Mouse (Mus musculus) gastrocnemius, postnatal 10 days (tissue): ENCODE measurements at regions not wholly inside any gene's neighbourhood (a gene's known extent, or its start where the extent isn't known, plus 50 kb on each side); places are given as distances from the start of the nearest gene placed in this dataset.

Experiments used
- DNase-seq: peaks from one replicate; pipeline ENCODE4 v3.0.0; 2021; ENCODE audit warnings: mixed read lengths

DNA sequence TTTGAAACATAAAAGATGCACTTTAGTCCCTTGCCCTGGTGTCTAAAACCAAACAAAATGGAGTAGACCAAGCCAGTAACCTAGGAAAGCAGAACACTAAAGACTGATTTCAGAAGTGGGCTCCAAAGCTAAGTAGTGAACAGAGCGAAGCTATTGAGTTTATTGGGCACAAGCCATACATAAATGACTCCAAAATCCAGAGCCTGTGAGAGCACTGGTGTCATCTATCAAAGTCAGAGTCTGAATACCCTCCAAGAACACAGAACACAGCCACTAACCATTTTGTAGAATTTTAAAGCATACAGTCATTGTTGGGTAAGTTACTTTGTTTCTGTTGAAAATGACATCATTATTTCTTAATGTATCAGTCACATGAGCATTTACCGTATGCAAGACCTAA, 175.0 kb upstream of the Lrig3 start:
- no peak for DNase-seq

DNA sequence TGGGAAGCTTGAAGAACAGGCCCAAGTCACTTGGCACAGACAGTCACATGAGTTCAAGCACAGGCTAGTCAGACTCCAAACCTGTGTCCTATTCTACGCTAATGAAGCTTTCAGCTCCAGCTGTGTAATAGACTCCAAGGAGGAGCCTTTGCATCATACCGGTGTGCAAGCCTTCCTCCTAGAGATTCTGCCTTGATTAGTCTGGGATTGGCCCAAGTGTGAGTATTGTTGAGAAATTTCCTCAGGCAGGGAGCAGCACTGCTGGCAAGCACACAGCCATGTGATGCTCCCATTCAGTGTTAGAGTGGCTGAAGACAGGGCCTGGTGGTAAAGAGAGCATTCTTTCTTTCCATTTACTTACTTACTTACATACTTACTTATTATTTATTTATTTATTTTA, 171.5 kb upstream of the Lrig3 start:
- DNase-seq = no peak

DNA sequence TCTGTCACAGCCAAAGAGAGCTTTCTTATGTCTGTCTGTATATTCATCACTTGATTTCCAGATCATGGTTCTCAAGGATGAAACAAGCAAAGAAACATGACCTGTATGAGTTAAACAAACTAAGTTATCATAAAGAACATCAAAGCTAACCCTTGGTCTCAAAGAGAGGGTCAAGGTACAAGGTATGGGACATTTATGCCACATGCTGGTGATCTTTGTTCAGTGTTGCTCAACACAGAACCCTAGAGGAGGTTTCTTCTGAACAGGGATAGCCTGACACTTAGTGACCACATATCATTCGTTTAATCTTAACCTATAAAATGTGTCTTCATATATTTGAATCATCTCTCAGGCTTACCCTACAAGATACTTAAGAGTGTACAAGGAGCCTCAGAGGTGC, 170.6 kb upstream of the Lrig3 start:
- DNase-seq = no peak

GRCm38 (mm10) chr10:125798678-125799077, 167.3 kb upstream of the Lrig3 start:
- DNase-seq = no peak

GRCm38 (mm10) chr10:125800572-125801114, 165.3 kb upstream of the Lrig3 start:
- DNase-seq = no peak

- no peak for DNase-seq
Observed at GRCm38 (mm10) chr10:125801450-125801849, 164.5 kb upstream of the Lrig3 start.

- no peak for DNase-seq
Observed at GRCm38 (mm10) chr10:125802923-125803583, 162.9 kb upstream of the Lrig3 start.

- no peak for DNase-seq
Observed at GRCm38 (mm10) chr10:125809763-125810361, 156.1 kb upstream of the Lrig3 start.

DNA sequence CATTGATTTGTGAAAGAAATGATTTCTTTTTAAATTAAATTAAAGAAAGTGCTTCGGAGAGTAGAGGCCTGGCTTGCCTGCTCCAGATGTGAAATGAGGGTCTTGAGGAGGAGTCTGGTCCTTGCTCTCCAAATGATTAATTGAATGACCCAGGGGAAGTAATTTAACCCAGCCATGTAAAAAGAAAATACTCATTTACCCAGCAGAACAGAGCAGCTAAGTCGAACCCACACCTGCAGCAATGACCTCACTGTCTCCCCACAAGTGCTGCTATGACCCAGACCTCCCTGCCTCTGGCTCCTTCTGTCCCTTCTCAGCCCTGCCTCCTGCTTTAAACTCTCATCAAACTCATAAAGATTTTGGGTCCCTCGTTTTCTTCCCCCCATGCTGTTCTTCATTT, 155.4 kb upstream of the Lrig3 start:
- no peak for DNase-seq

DNA sequence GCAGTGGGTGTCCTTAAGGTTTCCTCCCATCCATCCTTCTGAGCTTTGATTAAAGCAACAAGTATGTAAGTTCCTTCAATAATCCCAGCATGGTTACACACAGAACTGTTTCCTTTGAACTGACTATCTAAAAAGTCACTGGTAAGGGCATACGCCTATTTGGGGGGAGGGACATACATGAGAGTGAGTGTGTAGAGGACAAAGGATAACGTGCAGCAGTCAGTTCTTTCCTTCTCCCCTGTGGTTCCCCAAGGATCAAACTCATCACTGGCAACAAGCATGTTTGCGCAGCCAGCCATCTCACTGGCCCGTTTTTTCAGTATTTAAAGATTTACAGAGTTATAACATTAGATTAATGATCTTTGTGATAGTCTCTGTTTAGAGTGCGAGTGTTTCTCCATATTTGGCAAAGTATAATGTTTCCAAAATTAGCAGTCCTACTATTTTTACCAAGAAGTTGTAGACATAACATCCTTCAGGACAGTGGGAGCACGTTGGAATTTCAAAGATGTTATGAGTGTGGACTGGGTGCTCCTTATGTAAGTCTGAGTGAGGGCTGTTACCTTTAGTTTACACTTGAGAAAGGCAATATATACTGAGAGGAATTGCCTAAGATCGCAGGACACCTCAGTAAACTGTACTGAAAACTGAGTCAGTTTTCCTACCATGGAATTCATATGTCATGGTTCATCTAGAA, 151.6 kb upstream of the Lrig3 start:
- no peak for DNase-seq

DNA sequence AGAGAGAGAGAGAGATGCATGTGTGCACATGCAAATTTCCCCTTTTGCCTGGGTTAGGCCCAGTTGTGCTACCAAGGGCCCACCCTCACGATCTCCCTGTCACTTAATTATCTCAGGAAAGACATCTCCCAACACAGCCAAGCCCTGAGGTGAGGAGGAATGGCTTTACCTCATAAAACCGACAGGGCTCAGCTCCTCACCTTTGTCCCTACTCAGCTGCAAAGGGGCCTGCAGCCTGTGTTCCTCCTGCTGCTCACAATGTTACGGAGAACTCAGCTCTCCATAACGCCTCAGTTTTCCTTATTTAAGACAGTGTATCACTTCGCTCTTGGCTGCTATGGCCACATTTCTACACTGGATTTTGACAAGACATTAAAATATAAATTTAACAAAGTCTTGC, 133.8 kb upstream of the Lrig3 start:
- no peak for DNase-seq

- DNase-seq = no peak
Observed at GRCm38 (mm10) chr10:125832764-125833163, 133.2 kb upstream of the Lrig3 start.

- no peak for DNase-seq
Observed at GRCm38 (mm10) chr10:125833989-125834388, 132.0 kb upstream of the Lrig3 start.

DNA sequence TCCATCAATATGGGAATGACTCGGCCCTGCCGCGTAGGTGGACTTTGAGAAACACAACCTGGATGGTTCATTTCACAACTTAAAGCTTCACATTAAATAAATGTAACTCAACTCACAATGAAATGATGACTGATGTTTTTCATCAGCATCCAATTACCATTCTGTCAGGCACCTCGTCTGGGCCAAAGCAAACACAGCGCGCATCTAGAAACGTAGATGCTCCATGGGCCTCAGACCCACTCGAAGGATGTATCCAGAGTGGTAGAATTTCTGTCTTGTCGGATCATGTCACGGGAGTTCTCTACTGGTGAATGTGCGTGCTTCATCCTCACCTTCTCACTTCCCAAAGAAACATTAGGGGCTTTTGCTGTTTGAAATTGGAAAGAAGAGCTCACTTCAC, 127.0 kb upstream of the Lrig3 start:
- no peak for DNase-seq

GRCm38 (mm10) chr10:125839621-125840141, 126.3 kb upstream of the Lrig3 start:
- no peak for DNase-seq

DNA sequence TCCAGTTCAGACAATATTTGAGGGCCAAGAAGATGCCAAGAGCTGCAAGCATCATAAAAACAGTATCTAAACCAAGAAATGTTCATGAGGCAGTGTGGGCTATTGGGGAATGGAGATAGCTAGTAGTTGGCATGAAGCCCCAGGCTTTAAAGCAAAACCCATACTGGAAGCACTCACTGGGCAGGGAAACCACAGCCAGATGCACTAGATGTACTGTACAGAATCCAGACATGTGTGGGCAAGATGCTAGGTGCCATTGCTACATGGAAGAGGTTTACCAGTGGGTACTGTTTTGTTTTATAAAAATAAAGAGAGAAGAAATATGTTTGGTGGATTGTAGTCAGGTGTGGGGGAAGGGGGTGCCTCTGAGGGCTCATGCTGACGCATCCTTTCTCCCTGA, 125.6 kb upstream of the Lrig3 start:
- DNase-seq = no peak

DNA sequence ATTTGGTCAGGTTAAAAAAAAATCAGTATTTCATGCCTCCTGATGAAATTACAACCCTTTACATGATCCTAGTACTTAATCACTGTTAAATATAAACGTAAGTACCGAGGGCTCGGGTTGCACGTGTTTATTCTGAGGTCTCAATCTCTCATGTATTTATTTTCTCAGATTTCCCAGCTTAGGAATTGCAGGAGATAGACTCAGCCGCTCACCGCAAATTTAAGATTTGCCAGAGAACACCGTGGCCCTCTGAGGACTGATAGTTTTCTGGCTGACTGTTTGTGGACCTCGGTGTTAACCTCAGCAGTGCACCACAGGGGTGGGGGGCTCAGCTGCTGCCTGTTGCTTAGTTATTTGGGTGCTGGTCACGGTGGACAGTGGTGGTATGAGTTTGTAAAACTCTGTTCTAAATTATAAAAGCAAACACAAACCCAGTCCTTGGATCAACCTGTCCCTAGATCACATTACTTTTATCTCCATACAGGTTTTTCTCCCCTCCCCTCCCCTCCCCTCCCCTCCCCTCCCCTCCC, 121.6 kb upstream of the Lrig3 start:
- DNase-seq = no peak

DNA sequence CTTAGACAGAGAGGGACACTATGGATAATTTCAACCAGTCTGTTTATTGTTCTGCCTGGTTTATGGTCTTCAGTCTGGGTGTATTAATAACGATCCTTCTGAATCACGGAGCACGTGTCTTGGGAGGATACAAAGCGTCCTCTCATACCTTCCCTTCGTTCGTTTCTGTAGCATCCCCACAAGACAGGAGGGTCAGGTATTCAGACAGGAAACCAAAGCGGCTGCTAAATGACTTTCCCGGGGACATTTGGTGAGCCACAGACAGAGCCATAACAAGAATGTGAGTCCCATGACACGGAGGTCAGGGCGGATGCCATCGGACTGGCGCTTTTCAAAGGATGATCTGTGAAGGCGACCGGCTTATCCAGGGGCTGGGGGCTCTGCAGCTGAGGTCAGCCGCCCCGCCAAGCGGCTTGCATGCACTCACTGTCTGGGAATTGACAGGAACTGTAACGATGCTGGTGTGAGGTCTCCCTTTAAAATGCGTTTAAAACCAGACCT, 120.9 kb upstream of the Lrig3 start:
- DNase-seq = peak; percentile 7

DNA sequence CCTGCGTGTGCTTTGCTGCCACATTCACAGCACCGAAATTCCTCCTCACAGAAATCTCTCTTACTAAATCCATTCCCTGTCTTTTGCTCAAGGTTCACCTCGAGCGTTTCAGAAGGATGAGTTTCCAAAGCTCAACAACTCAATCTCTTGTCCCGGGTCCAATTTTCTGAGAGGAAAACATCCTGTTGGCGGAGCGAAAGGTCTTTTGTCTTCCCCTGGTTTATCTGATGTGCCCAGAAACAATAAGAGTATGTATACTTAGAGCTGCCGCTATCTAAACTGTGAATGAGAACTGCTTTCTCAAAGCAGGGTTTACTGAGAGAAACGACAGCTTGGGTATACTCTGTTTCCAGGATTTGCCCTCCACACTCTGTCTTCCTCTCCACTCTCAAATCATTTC, 115.6 kb upstream of the Lrig3 start:
- DNase-seq = no peak

DNA sequence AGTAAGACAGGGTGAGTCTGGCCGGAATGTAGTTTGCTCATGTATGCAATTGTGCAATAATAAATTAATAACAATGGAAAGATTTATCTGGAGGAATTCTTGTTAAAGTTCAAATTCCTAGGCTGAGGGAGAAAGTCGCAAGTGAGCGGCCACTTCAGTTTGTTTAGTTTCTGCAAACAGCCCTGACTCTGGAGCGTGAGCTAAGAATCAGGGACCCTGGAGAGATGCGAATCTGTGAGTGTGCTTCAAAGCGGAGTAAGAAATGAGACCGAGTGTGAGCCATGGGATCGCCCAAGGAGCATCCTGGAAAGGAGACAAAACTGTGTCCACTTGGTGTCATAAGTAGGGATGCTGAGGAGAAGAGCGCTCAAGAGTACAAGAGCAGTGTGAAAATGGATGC, 104.2 kb upstream of the Lrig3 start:
- DNase-seq = no peak

DNA sequence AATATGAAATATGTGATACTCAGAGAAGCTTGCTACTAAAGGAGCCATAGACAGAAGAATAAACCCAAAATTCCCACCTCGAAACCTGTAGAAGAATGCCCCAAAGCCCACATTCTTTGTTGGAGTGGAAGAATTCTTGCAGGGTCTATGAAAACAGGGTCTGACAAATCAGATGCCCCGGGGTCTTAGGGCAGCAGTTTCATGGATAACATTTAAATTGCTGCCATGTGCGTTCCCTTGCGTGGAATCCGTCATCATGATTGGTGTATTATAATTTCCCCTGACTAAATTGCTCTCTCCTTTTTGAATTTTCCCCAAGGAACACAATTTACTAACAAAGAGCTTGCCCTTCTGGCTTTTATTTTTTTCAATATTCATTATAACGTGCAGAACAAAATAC, 99.6 kb upstream of the Lrig3 start:
- no peak for DNase-seq

DNA sequence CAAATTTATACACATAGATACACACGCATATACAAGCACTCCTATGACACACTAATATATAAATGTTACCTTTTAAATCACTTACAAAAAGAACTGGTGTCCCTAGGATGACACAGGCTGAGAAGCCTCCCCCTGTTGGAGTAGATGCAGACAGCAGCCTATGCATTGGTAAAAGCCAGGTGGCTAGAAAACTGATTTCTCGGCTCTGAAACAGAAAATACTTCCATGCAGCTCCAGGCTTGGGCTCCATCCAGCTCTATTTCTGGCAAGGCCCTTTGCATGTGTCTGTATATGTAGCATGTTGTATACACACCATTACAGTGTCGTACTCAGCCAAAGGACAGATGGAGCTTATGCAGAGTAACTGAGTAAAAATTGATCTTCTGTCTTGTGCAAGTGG, 81.4 kb upstream of the Lrig3 start:
- DNase-seq = no peak

DNA sequence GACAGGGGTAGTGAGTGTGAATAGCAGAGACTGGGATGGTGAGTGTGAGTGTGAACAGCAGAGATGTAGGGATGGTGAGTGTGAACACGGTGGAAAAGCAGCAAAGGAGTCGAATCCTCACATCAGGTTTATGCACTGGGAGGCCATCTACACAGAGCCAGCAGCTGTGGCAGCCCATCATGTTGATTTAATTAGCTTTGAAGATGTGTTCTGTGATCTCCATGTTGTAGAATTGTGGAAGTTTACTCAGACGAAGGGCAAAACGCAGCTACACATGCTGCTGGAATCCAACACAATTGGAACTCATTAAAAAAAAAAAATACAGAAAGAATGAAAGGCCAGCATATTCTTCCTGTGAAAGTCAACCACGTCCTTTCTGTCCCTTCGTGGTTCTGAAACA, 80.2 kb upstream of the Lrig3 start:
- no peak for DNase-seq
